Mouse (Mus musculus) adrenal gland, adult 8-10 months (tissue): ENCODE results near the gene Catsper4. TPM values are rescaled to one million over a fixed set of nuclear protein-coding genes. Genes with fewer than 3 reads are reported as not detected.
"Not testable (repeated sequence)": the region's sequence is repeated elsewhere in the genome, so short reads cannot be mapped to it uniquely, and the experiment has no call there.

ENCODE experiments used
- DNase-seq: peaks from one replicate; pipeline ENCODE4 v3.0.0; 2022
- total RNA-seq, 4 experiments: library from RNA; stranded (reverse); gene quantifications; 2 replicates each; pipeline ENCODE4 v1.2.4; 2022

Catsper4 gene
- not detected for total RNA-seq

DNA sequence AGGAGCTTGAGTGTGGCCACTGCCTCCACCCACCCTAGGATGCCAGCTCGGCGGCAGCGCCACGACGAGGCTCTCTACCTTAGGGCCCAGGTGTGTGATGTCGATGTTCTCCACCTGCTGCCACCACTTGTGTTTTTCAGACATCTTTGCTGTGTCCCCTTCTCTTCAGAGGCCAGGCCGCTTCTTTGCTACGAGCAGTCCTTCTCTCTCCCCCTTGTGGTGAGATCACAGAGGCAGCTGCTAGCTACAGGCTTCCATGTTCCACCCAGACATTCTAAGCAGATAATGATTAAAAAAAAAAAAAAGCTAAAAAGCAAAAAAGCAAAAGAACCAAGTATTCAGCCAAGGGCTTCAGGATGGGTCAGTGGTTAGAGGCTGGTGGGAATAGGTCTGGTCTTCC is at the start of gene Catsper4:
Catsper4 (minus strand) TSS at position 190 of the 400 bp plus-strand sequence.
- no peak for DNase-seq

- DNase-seq, result no peak
These were observed 46.5 kb upstream of the Catsper4 start for GRCm38 (mm10) chr4:134273417-134274345.

- DNase-seq, result no peak
These were observed 45.7 kb upstream of the Catsper4 start for GRCm38 (mm10) chr4:134272731-134273416.

- DNase-seq, result no peak
These were observed 44.8 kb upstream of the Catsper4 start for GRCm38 (mm10) chr4:134271979-134272378.

DNA sequence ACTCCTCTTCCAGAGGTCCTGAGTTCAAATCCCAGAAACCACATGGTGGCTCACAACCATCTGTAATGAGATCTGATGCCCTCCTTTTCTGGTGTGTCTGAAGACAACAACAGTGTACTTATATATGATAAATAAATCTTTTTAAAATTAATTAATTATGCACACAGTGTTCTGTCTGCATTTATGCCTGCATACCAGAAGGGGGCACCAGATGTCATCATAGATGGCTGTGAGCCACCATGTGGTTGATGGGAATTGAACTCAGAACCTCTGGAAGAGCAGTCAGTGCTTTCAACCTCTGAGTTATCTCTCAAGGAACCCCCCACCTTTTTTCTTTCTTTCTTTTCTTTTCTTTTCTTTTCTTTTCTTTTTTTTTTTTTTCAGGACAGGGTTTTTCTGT is 42.4 kb upstream of the Catsper4 start:
- not testable (repeated sequence) for DNase-seq

- DNase-seq, result no peak
These were observed 41.0 kb upstream of the Catsper4 start for GRCm38 (mm10) chr4:134268102-134268655.

DNA sequence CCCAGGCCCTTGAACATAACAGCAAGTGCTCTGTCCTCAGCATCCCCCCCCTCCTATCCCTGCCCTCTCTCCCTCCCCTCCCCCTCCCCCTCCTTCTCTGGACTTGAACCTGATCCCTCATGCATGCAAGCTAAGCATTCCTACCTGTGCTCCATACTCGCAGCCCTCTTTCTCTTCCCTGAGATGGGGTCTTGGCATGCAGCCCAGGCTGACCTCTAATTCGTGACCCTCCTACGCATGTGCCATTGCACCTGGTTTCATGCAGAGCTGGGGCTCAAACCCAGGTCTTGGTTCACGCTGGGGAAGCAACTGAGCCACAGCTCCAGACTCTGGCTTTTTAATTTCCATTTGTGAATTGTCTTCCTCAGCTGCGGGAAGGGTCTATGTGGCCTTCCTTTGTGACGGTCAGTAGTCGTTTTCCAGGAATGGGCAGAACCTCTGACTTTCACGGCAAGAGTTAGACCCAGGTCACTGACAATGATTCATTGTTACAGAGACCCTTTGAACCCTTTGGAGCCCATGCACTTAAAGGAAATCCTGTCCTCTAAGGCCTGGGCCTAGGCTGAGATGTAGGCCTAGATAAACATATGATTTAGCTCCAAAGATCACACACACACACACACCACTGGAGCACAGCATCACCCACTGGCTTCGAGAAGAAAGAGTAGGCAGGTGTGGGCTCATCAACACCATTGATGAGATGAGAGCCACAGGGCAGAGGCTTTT is 38.8 kb upstream of the Catsper4 start:
- DNase-seq, result no peak

GRCm38 (mm10) chr4:134263191-134263590 is 36.0 kb upstream of the Catsper4 start:
- peak; percentile 50 for DNase-seq

GRCm38 (mm10) chr4:134258354-134258753 is 31.2 kb upstream of the Catsper4 start:
- DNase-seq, result no peak

- no peak for DNase-seq
These were observed 30.2 kb upstream of the Catsper4 start for GRCm38 (mm10) chr4:134257198-134258009.

DNA sequence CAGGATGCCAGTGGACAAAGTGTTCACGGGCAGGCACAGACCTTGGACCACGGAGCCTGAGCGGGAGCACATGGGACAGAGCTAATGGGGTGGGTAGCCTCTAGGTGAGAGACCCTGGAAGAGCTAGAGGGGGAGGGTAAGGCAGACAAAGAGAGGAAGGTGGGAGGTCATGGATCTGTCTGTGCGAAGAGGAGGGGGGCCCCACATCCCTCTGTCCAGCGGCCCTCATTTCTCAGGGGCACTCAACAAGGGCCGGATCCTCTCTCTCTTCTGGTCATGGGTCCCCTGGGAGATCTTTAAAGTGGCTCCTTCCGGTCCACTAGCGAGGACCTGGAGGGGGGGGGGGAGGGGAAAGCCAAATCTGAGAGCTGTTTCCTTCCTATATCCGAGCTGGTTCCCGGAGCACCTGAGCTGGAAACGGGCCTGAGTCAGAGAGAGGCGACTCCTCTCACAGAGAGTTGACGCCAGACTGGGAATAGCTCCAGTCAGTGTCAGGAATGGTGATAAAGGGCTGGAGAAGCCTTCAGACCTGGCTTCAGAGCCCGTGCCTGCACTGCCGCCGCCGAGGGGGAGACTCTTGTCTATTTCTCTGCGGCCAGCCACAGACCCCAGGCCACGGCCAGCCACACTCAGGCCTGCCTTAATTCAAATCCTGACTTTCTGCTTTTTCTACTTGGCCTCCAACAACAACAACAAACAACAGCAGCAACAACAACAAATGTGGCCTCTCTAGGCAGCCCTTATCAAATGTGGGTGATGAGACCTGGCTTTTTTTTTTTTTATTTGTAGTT is 29.4 kb upstream of the Catsper4 start:
- DNase-seq, result no peak

DNA sequence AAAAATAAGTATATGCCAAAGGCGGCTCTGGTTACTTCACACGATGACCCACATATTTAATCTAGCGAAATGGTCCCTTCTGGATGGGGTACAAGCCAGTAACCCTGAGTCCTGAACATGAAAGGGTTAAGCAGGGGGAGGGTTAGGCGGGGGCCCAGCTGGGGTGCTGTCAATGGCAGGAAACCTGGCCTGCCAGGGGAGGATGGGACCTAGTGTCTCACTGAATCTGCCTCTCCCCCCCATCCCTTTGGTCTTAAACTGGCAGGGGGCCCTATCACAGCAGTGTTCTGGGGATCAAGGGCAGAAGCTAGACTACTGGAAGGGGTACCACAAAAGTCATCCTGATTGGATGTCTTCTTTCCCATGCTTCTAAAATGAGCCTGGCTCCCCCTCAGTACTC is 28.7 kb upstream of the Catsper4 start:
- DNase-seq, result no peak

GRCm38 (mm10) chr4:134254835-134255234 is 27.7 kb upstream of the Catsper4 start:
- no peak for DNase-seq

- no peak for DNase-seq
These were observed 26.6 kb upstream of the Catsper4 start, which contains the start of gene Grrp1 for GRCm38 (mm10) chr4:134253722-134254324. TSS of gene Grrp1 (minus strand) at chr4:134254106.

DNA sequence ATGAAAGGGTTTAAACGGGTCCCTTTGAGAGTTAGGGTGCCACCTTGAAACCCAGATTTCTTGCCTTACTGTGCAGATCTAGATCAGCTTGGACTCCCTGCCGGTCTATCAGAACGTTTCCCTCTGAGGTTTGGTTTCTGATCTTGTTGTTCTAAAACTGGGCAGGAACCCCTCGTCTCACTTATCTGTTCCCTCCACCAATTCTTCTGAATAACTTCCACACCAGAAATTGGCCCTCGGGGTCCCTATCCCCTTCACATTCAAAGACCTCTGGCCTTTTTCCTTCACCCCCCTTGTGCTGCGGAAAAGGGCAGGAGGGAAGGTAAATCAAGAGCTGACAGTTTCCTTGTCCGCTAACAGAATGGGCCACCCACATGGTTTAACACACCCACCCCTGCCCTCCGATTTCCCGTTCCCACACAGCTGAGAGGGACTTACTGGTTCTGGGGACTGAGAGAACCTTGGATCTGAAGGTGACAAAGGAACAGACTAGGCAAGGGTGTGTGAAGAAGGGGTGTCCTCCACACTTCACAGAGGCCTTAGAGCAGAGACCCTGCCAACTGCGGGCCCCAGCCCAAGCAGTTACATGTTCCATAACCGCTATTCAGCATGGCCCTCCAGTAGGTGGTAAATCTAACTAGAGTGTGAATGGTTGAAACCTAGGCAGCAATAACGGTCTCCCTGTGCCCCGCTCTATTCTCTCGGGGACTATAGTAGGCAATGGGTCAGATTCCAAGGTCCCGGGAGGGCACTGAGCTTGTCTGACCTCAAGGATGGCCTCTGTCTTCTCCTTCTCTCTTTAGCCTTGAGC is 25.9 kb upstream of the Catsper4 start:
- no peak for DNase-seq

DNA sequence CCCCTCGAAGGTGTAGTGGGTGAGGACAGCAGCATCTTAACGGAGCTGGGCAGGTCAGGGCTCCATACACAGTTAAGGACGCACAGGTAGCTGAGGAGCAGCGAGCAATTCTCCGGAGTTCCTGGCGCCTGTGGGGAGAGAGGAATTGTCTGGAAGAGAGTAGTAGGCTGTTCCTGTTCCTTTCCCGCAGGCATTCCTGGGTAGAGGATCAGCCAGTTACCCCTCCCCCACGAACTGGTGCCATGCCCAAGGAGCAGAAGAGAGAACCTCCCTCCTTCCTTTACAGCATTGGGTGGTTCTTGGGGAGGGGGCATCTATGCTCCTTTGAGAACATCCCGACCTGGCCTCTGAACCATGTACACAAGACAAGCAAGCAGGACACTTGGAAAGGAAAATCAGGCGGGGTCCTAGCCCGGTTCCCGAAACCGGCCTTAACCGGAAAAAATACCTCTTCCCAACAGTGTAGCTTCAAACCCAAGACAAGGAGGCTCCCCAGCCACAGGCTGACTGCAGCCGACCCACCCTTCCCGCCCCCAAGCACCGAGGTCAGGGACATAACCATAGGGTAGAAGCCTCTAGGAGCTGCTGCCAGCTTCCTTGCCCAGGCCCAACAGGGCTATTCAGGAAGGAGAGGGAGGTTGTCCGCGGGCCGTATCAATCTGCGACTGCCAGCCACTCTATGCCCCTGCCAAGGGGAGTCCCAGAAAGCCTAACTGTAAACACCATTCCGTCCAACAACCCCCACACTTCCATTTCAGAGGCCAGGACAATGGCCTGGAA is 25.1 kb upstream of the Catsper4 start:
- DNase-seq, result no peak

DNA sequence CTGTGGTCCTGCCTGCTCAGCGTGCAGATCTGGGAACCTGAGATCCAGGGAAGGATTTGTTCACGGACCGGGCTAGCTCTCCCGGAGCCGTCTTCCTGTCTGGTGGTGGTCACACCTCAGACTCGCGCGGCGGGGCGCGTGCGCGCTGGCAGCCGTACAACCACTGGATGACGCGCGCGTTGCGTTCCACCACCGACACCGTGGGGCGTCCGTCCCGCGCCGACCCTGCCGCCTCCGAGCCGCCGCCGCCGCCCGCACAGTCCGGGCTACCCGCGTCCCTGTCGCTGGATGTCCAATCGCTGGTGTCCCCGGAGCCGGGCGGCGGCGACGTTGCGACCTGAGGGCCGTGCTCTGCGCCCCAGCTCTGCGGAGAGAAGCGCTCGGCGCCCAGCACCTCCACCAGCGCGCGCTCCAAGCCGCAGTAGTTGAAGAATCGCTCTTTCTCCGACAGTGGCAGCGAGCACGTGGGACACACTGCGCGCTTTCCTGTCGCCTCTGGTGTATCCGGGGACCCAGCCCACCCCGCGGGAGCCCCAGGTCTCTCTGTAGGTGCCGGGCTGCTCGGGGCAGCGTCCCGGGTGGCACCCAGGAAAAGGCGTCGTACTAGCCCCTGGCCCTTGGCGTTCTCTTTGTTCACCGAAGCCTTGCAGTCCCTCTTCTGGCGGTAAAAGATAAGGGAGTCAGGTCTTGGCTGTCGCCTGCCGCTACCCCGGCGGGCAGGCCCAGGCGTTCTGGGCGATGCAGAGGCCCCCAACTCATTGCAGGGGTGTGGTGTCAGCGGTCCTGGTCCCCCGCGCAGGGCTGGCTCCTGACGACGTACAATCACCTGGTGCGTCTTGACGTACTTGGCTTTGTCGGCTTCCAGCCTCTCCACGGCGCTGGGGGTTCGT is 24.3 kb upstream of the Catsper4 start:
- DNase-seq, result no peak

DNA sequence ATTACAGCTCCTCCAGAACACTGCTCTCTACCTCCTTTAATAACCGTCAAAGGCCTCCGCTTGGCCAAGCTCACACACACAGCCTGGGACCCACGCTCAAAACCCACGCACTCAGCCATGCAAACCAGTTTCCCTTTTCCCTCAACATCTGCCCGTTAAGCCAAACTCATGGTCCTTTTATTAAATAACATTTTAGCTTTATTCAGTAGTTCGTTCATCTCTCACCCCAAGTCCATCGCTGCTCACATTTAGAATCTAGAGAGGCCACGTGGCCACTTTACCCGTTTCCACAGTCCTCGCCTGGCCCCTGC is 23.7 kb upstream of the Catsper4 start:
- DNase-seq, result no peak
